Mouse (Mus musculus): ENCODE measurements at regions not wholly inside any gene's neighbourhood (a gene's known extent, or its start where the extent isn't known, plus 50 kb on each side); places are given as distances from the start of the nearest gene placed in this dataset.
A peak's percentile ranks its signal among the peaks of the same experiment; 100 is the strongest.

GRCm38 (mm10) chr1:18973826-18974620 lies 128.8 kb upstream of the Tfap2d start:
- Histone ChIP-seq H3K4me1 (ENCODE audit: insufficient read depth, low read length) (no peaks in the 10 kb centered on the region), H3K36me3 (ENCODE audit: insufficient read depth, low read length) (no peaks in the 10 kb centered on the region), H3K4me2 (replicated peaks; ENCODE audit: low read depth, low read length) (no peak overlapping the region), H3K4me3 (ENCODE audit: low read length) (no peak overlapping the region), H3K9ac (replicated peaks; ENCODE audit: low read length) (no peak overlapping the region), H3K27me3 (ENCODE audit: insufficient read depth, low read length) (no peaks in the 10 kb centered on the region), H3K27ac (ENCODE audit: low read length) (no peak overlapping the region), H3K9me3 (ENCODE audit: low read length) (no peaks in the 10 kb centered on the region)
- peak; percentile 70; the same call in 1 of the 2 replicates for ATAC-seq (ENCODE audit: low FRiP score, low TSS enrichment)
- WGBS = 37% methylated on average over 6 of the region's 6 CpGs

GRCm38 (mm10) chr1:18974860-18975439 lies 127.9 kb upstream of the Tfap2d start:
- Histone ChIP-seq H3K36me3 (ENCODE audit: insufficient read depth, low read length) (no peaks in the 10 kb centered on the region), H3K4me2 (replicated peaks; ENCODE audit: low read depth, low read length) (no peak overlapping the region), H3K27ac (ENCODE audit: low read length) (no peak overlapping the region), H3K9me3 (ENCODE audit: low read length) (no peaks in the 10 kb centered on the region), H3K4me3 (ENCODE audit: low read length) (no peak overlapping the region), H3K27me3 (ENCODE audit: insufficient read depth, low read length) (no peaks in the 10 kb centered on the region), H3K9ac (replicated peaks; ENCODE audit: low read length) (no peak overlapping the region), H3K4me1 (ENCODE audit: insufficient read depth, low read length) (no peaks in the 10 kb centered on the region)
- ATAC-seq (ENCODE audit: low FRiP score, low TSS enrichment) = peak; percentile 82
- WGBS = 52% methylated on average over 2 of the region's 2 CpGs

GRCm38 (mm10) chr1:18975500-18975899 lies 127.3 kb upstream of the Tfap2d start:
- H3K27me3 ChIP-seq (ENCODE audit: insufficient read depth, low read length) = no peaks in the 10 kb centered on the region
- no peak overlapping the region for H3K4me2 ChIP-seq (replicated peaks; ENCODE audit: low read depth, low read length)
- no peak overlapping the region for H3K4me3 ChIP-seq (ENCODE audit: low read length)
- no peak overlapping the region for H3K9ac ChIP-seq (replicated peaks; ENCODE audit: low read length)
- H3K36me3 ChIP-seq (ENCODE audit: insufficient read depth, low read length) = no peaks in the 10 kb centered on the region
- WGBS = 41% methylated on average over 2 of the region's 2 CpGs
- H3K4me1 ChIP-seq (ENCODE audit: insufficient read depth, low read length) = no peaks in the 10 kb centered on the region
- H3K27ac ChIP-seq (ENCODE audit: low read length) = no peak overlapping the region
- no peaks in the 10 kb centered on the region for H3K9me3 ChIP-seq (ENCODE audit: low read length)
- ATAC-seq (ENCODE audit: low FRiP score, low TSS enrichment) = no peak

- Histone ChIP-seq H3K4me1 (ENCODE audit: insufficient read depth, low read length) (no peaks in the 10 kb centered on the region), H3K4me2 (replicated peaks; ENCODE audit: low read depth, low read length) (no peak overlapping the region), H3K9ac (replicated peaks; ENCODE audit: low read length) (no peak overlapping the region), H3K4me3 (ENCODE audit: low read length) (no peak overlapping the region), H3K9me3 (ENCODE audit: low read length) (no peaks in the 10 kb centered on the region), H3K27me3 (ENCODE audit: insufficient read depth, low read length) (no peaks in the 10 kb centered on the region), H3K36me3 (ENCODE audit: insufficient read depth, low read length) (no peaks in the 10 kb centered on the region), H3K27ac (ENCODE audit: low read length) (no peak overlapping the region)
- no peak for ATAC-seq (ENCODE audit: low FRiP score, low TSS enrichment)
- 39% methylated on average over 10 of the region's 10 CpGs for WGBS
These were observed 126.0 kb upstream of the Tfap2d start for GRCm38 (mm10) chr1:18976705-18977309.

GRCm38 (mm10) chr1:18979141-18979540 lies 123.7 kb upstream of the Tfap2d start:
- Histone ChIP-seq H3K27ac (ENCODE audit: low read length) (no peak overlapping the region), H3K36me3 (ENCODE audit: insufficient read depth, low read length) (no peaks in the 10 kb centered on the region), H3K4me1 (ENCODE audit: insufficient read depth, low read length) (no peaks in the 10 kb centered on the region), H3K27me3 (ENCODE audit: insufficient read depth, low read length) (no peaks in the 10 kb centered on the region), H3K4me3 (ENCODE audit: low read length) (no peak overlapping the region), H3K9me3 (ENCODE audit: low read length) (no peaks in the 10 kb centered on the region), H3K9ac (replicated peaks; ENCODE audit: low read length) (no peak overlapping the region), H3K4me2 (replicated peaks; ENCODE audit: low read depth, low read length) (no peak overlapping the region)
- 70% methylated on average over 2 of the region's 2 CpGs for WGBS
- ATAC-seq (ENCODE audit: low FRiP score, low TSS enrichment) = no peak

GRCm38 (mm10) chr1:19016778-19017177 lies 86.0 kb upstream of the Tfap2d start:
- Histone ChIP-seq H3K9me3 (ENCODE audit: low read length) (no peaks in the 10 kb centered on the region), H3K27me3 (ENCODE audit: insufficient read depth, low read length) (no peaks in the 10 kb centered on the region), H3K36me3 (ENCODE audit: insufficient read depth, low read length) (no peaks in the 10 kb centered on the region), H3K4me1 (ENCODE audit: insufficient read depth, low read length) (no peaks in the 10 kb centered on the region), H3K4me3 (ENCODE audit: low read length) (no peak overlapping the region), H3K4me2 (replicated peaks; ENCODE audit: low read depth, low read length) (no peak overlapping the region), H3K9ac (replicated peaks; ENCODE audit: low read length) (no peak overlapping the region), H3K27ac (ENCODE audit: low read length) (no peak overlapping the region)
- ATAC-seq (ENCODE audit: low FRiP score, low TSS enrichment) = no peak
- WGBS = 95% methylated on average over 1 of the region's 1 CpGs
